Comparison of ENCODE assay signal across 8 mouse cellular contexts in genomic region chr15:25842462-25843085, GRCm38 (mm10). TPM values are rescaled to one million over a fixed set of nuclear protein-coding genes. Genes with fewer than 3 reads are reported as not detected.
DNase-seq lines count a peak whose midpoint lies in the region; ATAC-seq and TF ChIP-seq lines count a peak whose summit lies in the region.

No protein-coding gene starts in this region.

- peak overlapping the region; percentile 74 for H3K4me3 ChIP-seq in neural tube, embryonic 11.5 days (ENCODE audit: low read depth, low read length)
- peak overlapping the region; percentile 63 for H3K4me3 ChIP-seq in intestine, postnatal 0 days (ENCODE audit: low read depth, low read length)
- peak overlapping the region; percentile 72 for H3K4me3 ChIP-seq in midbrain, embryonic 11.5 days (ENCODE audit: low read depth, low read length)

- ATAC-seq in neural tube, embryonic 11.5 days (ENCODE audit: insufficient read depth, low FRiP score, low TSS enrichment), result peak; percentile 3; the same call in 1 of the 2 replicates
- ATAC-seq in intestine, postnatal 0 days, result peak; percentile 16; the same call in 1 of the 2 replicates
- 0 out of 2 replicates have a peak, but pooled peaks have one; percentile 9 for ATAC-seq in midbrain, embryonic 11.5 days (ENCODE audit: low FRiP score)

- DNase-seq in cerebellum, adult 11-12 months, result peak; percentile 16
- no peak for DNase-seq in cerebellum, adult 11 months
- peak; percentile 18 for DNase-seq in neural tube, embryonic 11.5 days (ENCODE audit: low spot score)
- no peak for DNase-seq in neural tube, embryonic 10.5 days (ENCODE audit: extremely low spot score, low spot score)
- peak; percentile 91 for DNase-seq in midbrain, embryonic 11.5 days (ENCODE audit: low spot score, missing footprints)
- DNase-seq in adrenal gland, adult 18-20 months (ENCODE audit: low spot score in 2 of 2), result no peak
- no peak for DNase-seq in frontal cortex, adult 2 months (ENCODE audit: extremely low spot score in 1 of 2, low spot score in 1 of 2)

- peaks cover 12% of the 10 kb centered on the region; the same call in 1 of the 2 replicates for H3K27me3 ChIP-seq in neural tube, embryonic 11.5 days (ENCODE audit: control insufficient read depth, insufficient read depth, low read length)
- no peaks in the 10 kb centered on the region for H3K27me3 ChIP-seq in intestine, postnatal 0 days (replicated peaks; ENCODE audit: control insufficient read depth, insufficient read depth, low read length)
- H3K27me3 ChIP-seq in midbrain, embryonic 11.5 days (ENCODE audit: control insufficient read depth, insufficient read depth, low read length), result peaks cover 14% of the 10 kb centered on the region

- H3K9me3 ChIP-seq in neural tube, embryonic 11.5 days (ENCODE audit: control insufficient read depth, low read length), result no peaks in the 10 kb centered on the region
- no peaks in the 10 kb centered on the region for H3K9me3 ChIP-seq in intestine, postnatal 0 days (ENCODE audit: control insufficient read depth)
- H3K9me3 ChIP-seq in midbrain, embryonic 11.5 days (ENCODE audit: control insufficient read depth, low read length), result no peaks in the 10 kb centered on the region

- H3K36me3 ChIP-seq in neural tube, embryonic 11.5 days (ENCODE audit: control insufficient read depth, insufficient read depth, low read length), result no peaks in the 10 kb centered on the region
- H3K36me3 ChIP-seq in intestine, postnatal 0 days (ENCODE audit: control insufficient read depth, insufficient read depth), result no peaks in the 10 kb centered on the region
- H3K36me3 ChIP-seq in midbrain, embryonic 11.5 days (ENCODE audit: control insufficient read depth, insufficient read depth, low read length), result no peaks in the 10 kb centered on the region

- 13% methylated on average over 16 of the region's 16 CpGs for WGBS in neural tube, embryonic 11.5 days
- 12% methylated on average over 16 of the region's 16 CpGs for whole genome bisulfite sequencing in intestine, postnatal 0 days
- WGBS in midbrain, embryonic 11.5 days, result 9% methylated on average over 16 of the region's 16 CpGs

- no peak overlapping the region for H3K27ac ChIP-seq in neural tube, embryonic 11.5 days (ENCODE audit: low read depth, low read length)
- no peak overlapping the region for H3K27ac ChIP-seq in intestine, postnatal 0 days (ENCODE audit: low read depth, low read length)
- H3K27ac ChIP-seq in midbrain, embryonic 11.5 days (ENCODE audit: low read depth, low read length), result no peak overlapping the region

- TF ChIP-seq CTCF in intestine, postnatal 0 days (IDR thresholded peaks at IDR 0.05; ENCODE audit: low read depth), result no peak

- H3K9ac ChIP-seq in neural tube, embryonic 11.5 days (ENCODE audit: low read length), result peak overlapping the region; percentile 77
- H3K9ac ChIP-seq in intestine, postnatal 0 days (ENCODE audit: low read depth, low read length), result 0 out of 2 replicates have a peak overlapping the region, but pooled peaks have one; percentile 54
- peak overlapping the region; percentile 75 for H3K9ac ChIP-seq in midbrain, embryonic 11.5 days (ENCODE audit: low read length)

- peak overlapping the region; percentile 94 for H3K4me2 ChIP-seq in neural tube, embryonic 11.5 days (ENCODE audit: low read depth)
- peak overlapping the region; percentile 95 for H3K4me2 ChIP-seq in intestine, postnatal 0 days (replicated peaks; ENCODE audit: low read depth)
- peak overlapping the region; percentile 95 for H3K4me2 ChIP-seq in midbrain, embryonic 11.5 days

- no peaks in the 10 kb centered on the region; the same call in 1 of the 2 replicates for H3K4me1 ChIP-seq in neural tube, embryonic 11.5 days (ENCODE audit: control insufficient read depth, insufficient read depth, low read length)
- no peaks in the 10 kb centered on the region for H3K4me1 ChIP-seq in intestine, postnatal 0 days (replicated peaks; ENCODE audit: control insufficient read depth, insufficient read depth, low read length)
- H3K4me1 ChIP-seq in midbrain, embryonic 11.5 days (ENCODE audit: control insufficient read depth, insufficient read depth, low read length), result peaks cover 7% of the 10 kb centered on the region

RNA-seq across cellular contexts. Expression of gene Retreg1, which starts 0.4 kb away (rescaled TPM):
- 5.6 TPM in 2 replicates for polyA plus RNA-seq in neural tube, embryonic 11.5 days (2014; fragmentation: Nextera tagmentation; extraction: Ambion mirVana)
- polyA plus RNA-seq in intestine, postnatal 0 days (2015; fragmentation: Nextera tagmentation; extraction: Ambion mirVana), result 37.8 and 41.5 TPM in 2 replicates
- polyA plus RNA-seq in midbrain, embryonic 11.5 days (2014; fragmentation: Nextera tagmentation; extraction: Ambion mirVana), result 4.2 TPM in 2 replicates
- 10 to 100 TPM; 20.9 to 47.3 TPM for total RNA-seq in adrenal gland, adult 18-20 months (2021)
- 21.8 and 24.5 TPM in 2 replicates for polyA plus RNA-seq in frontal cortex, adult 2 months (2012; rRNA removed)

Comparison
In these comparisons a context has a peak if more than half of its experiments do, and no peak if none do; other contexts are left out.
1. DNase-seq: peak in cerebellum, adult 11-12 months (single experiment), neural tube, embryonic 11.5 days (single experiment) and midbrain, embryonic 11.5 days (single experiment); none in cerebellum, adult 11 months (single experiment), neural tube, embryonic 10.5 days (single experiment), adrenal gland, adult 18-20 months (0 of 2) and frontal cortex, adult 2 months (0 of 2).
2. Peak in every context shown above with its lines, with median percentiles within 50 percentile points of each other: ATAC-seq, H3K4me2 ChIP-seq, H3K4me3 ChIP-seq and H3K9ac ChIP-seq.